Mouse (Mus musculus) E14TG2a.4 (cell line): ENCODE data around the gene Opn4.

Experiments
- H3K27me3 ChIP-seq: 2 replicates; pipeline ENCODE4 v1.6.1; 2014; ENCODE audit warnings: low read length, control low read depth; ENCODE audit not compliant: insufficient read depth
- H3K36me3 ChIP-seq: 2 replicates; pipeline ENCODE4 v1.6.1; 2014; ENCODE audit warnings: low read length, control low read depth; ENCODE audit not compliant: insufficient read depth
- H3K4me1 ChIP-seq: replicated peaks from 2 replicates; pipeline ENCODE4 v1.6.1; 2014; ENCODE audit warnings: low read depth, low read length, control low read depth
- H3K4me3 ChIP-seq: replicated peaks from 2 replicates; pipeline ENCODE4 v1.5.1; 2014; ENCODE audit warnings: mild to moderate bottlenecking, low read length
- H3K9me3 ChIP-seq: 2 replicates; pipeline ENCODE4 v1.6.1; 2014; ENCODE audit warnings: low read length, control low read depth
- CTCF ChIP-seq: conservative IDR thresholded peaks from 2 replicates; pipeline ENCODE4 v1.5.1; 2014; ENCODE audit warnings: low read length
- NANOG ChIP-seq: IDR thresholded peaks from 2 replicates; pipeline ENCODE4 v1.6.1; 2014; ENCODE audit warnings: borderline replicate concordance, low read length, mixed read lengths
- POU5F1 ChIP-seq: IDR thresholded peaks from 2 replicates; pipeline ENCODE4 v1.6.1; 2014; ENCODE audit warnings: low read length, borderline replicate concordance

Opn4 gene

DNA sequence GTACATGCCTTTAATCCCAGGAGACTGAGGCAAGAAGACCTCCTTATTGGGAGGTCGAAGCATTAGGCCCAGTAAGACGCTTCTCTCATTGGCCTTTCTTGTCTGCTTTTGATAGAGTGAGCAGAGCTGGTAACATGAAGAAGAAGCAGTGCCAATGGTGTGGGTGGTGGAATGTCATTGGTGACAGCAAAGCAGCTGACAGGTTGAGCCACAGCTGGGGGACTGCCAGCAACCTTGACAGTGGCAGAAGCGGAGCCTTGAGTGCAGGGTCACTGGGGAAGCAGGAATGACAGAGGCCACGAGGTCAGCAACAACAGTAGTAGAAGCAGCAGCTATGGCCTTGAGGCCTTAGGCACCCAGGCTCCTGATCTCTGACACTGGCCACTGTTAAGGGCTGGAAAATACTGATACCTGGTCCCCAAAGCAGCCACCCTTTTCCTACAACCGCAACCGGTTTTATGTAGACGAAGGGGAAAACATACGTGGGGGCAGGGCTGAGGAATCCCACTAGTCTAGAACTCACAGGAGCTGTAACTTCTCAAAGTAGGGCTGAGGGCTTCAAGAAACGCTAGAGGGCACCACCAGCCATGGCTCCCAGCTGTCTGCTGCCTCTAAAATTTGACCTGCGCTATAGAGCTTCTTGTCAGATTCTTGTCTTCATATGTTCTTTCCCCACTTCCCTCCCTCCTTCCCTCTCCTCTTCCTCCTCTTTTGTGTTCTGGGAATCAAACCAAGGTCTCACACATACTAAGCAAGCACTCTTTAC, 20.9 kb upstream of the Opn4 start:
- TF ChIP-seq CTCF: peak; percentile 53
- no peak for TF ChIP-seq NANOG
- peaks cover 41% of the 10 kb centered on the region for H3K4me1 ChIP-seq

DNA sequence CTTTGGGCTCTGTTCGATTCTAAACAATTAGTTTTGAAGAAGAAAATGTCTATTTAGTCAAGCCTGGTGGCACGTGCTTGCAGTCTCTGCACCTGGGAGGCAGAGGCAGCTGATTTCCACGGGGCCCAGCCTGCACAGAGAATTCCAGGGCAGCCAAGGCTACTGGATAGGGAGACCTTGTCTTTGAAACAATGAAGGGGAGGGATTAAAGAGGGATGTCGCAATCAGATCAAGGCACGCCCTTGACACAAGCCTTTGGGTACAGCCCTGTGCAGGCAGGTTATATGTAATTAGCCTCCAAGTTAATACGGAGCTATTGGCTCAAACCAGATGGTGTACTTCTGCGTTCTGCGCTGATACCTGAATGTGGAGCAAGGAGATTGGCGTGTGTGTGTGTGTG, 18.9 kb upstream of the Opn4 start:
- H3K4me3 ChIP-seq: no peak overlapping the region
- H3K27me3 ChIP-seq: no peaks in the 10 kb centered on the region
- no peaks in the 10 kb centered on the region for H3K36me3 ChIP-seq
- no peaks in the 10 kb centered on the region for H3K9me3 ChIP-seq
- no peak for TF ChIP-seq CTCF
- H3K4me1 ChIP-seq: peaks cover 61% of the 10 kb centered on the region

More for the DNA sequence above, 20.9 kb upstream of the Opn4 start:
- Histone ChIP-seq H3K27me3 (no peaks in the 10 kb centered on the region), H3K36me3 (no peaks in the 10 kb centered on the region), H3K4me3 (no peak overlapping the region), H3K9me3 (no peaks in the 10 kb centered on the region)

DNA sequence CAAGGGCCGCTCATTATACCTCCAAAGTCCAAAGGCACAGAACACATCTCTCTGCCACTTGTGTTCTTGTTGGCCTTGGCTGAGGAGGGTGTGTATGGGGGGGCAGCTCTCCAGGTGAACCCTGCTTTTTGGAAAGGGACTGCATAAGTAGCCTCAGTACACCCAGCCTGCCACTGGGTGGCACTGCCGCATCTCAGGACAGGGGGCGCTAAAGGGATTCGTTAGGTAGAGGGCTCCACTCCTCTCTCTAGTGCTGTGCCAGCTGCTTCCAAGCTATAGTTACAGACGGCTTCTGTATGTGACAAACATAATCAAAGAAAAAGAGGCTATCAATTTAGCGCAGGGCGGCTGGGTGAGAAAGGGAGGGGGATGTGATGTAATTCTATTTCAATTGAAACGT, 16.9 kb upstream of the Opn4 start:
- Histone ChIP-seq H3K36me3 (no peaks in the 10 kb centered on the region), H3K4me1 (peaks cover 66% of the 10 kb centered on the region), H3K27me3 (no peaks in the 10 kb centered on the region), H3K4me3 (no peak overlapping the region), H3K9me3 (no peaks in the 10 kb centered on the region)
- TF ChIP-seq CTCF (peak; percentile 86), NANOG (no peak)

DNA sequence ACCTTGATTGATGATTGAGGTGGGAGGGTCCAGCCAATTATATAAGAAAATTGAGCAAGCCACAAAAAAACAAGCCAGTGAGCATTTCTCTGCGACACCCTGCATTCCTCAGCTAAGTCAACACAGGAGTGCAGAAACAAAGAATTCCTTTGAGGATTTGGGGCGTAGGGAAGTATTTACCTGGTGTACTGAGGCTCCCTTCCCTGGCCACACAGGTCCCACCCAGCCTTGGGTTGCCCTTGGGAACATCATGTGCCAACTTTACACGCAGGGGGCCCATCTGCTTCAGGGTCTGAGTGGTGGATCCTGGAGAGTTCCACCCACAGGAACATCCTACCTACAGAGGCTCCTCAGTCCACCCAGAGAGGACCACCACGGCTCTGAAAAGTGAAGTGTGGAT, 15.7 kb upstream of the Opn4 start:
- TF ChIP-seq POU5F1 (no peak), CTCF (no peak), NANOG (no peak)

GRCm38 (mm10) chr14:34615082-34615481, 15.1 kb upstream of the Opn4 start:
- no peaks in the 10 kb centered on the region for H3K36me3 ChIP-seq
- H3K27me3 ChIP-seq: no peaks in the 10 kb centered on the region
- TF ChIP-seq POU5F1: no peak
- TF ChIP-seq NANOG: no peak; the same call in 1 of the 2 replicates
- TF ChIP-seq CTCF: no peak
- peak overlapping the region; percentile 68 for H3K4me3 ChIP-seq
- H3K4me1 ChIP-seq: peaks cover 68% of the 10 kb centered on the region
- no peaks in the 10 kb centered on the region for H3K9me3 ChIP-seq

More for the DNA sequence above, 15.7 kb upstream of the Opn4 start:
- Histone ChIP-seq H3K4me1 (peaks cover 69% of the 10 kb centered on the region), H3K27me3 (no peaks in the 10 kb centered on the region), H3K9me3 (no peaks in the 10 kb centered on the region), H3K4me3 (peak overlapping the region; percentile 68), H3K36me3 (no peaks in the 10 kb centered on the region)

- H3K27me3 ChIP-seq: no peaks in the 10 kb centered on the region
- H3K36me3 ChIP-seq: no peaks in the 10 kb centered on the region
- H3K4me3 ChIP-seq: peak overlapping the region; percentile 68
- H3K4me1 ChIP-seq: peaks cover 68% of the 10 kb centered on the region
- TF ChIP-seq NANOG: no peak
- no peak for TF ChIP-seq CTCF
- TF ChIP-seq POU5F1: no peak
- H3K9me3 ChIP-seq: no peaks in the 10 kb centered on the region
Observed at GRCm38 (mm10) chr14:34614551-34614950, 14.6 kb upstream of the Opn4 start.

- H3K27me3 ChIP-seq: no peaks in the 10 kb centered on the region
- TF ChIP-seq NANOG: no peak
- no peak for TF ChIP-seq POU5F1
- TF ChIP-seq CTCF: no peak
- H3K9me3 ChIP-seq: no peaks in the 10 kb centered on the region
- peaks cover 61% of the 10 kb centered on the region for H3K4me1 ChIP-seq
- H3K36me3 ChIP-seq: no peaks in the 10 kb centered on the region
- no peak overlapping the region for H3K4me3 ChIP-seq
Observed at GRCm38 (mm10) chr14:34613523-34613922, 13.6 kb upstream of the Opn4 start.

DNA sequence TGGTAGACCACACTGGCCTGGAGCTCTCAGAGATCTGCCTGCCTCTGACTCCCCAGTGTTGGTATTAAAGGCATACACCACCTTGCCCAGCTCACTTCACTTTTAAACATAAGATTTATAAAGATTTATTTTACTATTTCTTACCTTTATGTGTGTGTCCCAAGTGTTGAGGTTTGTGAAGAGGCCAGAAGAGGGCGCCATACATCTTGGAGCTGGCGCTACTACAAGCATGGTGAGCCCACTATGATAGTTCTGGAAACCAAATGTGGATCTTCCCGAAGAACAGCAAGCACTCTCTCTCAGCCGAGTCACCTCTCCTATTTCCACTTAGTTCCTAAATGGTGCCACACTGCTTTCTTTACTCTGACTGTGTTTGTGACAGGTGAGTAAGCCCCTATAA, 12.3 kb upstream of the Opn4 start:
- no peaks in the 10 kb centered on the region for H3K36me3 ChIP-seq
- peaks cover 62% of the 10 kb centered on the region for H3K4me1 ChIP-seq
- no peaks in the 10 kb centered on the region; the same call in 1 of the 2 replicates for H3K27me3 ChIP-seq
- H3K9me3 ChIP-seq: no peaks in the 10 kb centered on the region
- TF ChIP-seq CTCF (peak; percentile 60), POU5F1 (no peak)
- H3K4me3 ChIP-seq: no peak overlapping the region

- TF ChIP-seq NANOG: no peak
- no peak for TF ChIP-seq CTCF
- TF ChIP-seq POU5F1: no peak
- peaks cover 59% of the 10 kb centered on the region for H3K4me1 ChIP-seq
- no peak overlapping the region for H3K4me3 ChIP-seq
- no peaks in the 10 kb centered on the region; the same call in 1 of the 2 replicates for H3K27me3 ChIP-seq
- H3K36me3 ChIP-seq: no peaks in the 10 kb centered on the region
- H3K9me3 ChIP-seq: no peaks in the 10 kb centered on the region
Observed at GRCm38 (mm10) chr14:34611591-34611990, 11.6 kb upstream of the Opn4 start.
